Mouse (Mus musculus) cerebellum, adult 2 months (tissue): ENCODE measurements around the gene Ano8.

Source experiments
- CTCF ChIP-seq: fragments of 200-500 bp; IDR thresholded peaks from 2 replicates; pipeline ENCODE4 v1.5.1; 2011; ENCODE audit warnings: low read depth, mild to moderate bottlenecking, control low read depth, low read length, moderate library complexity, borderline replicate concordance; ENCODE audit not compliant: insufficient read depth
- POLR2A ChIP-seq: fragments of 200-500 bp; IDR thresholded peaks from 2 replicates; pipeline ENCODE4 v1.6.1; 2011; ENCODE audit warnings: low read length, control low read depth, borderline replicate concordance; ENCODE audit not compliant: insufficient read depth

- TF ChIP-seq CTCF (no peak), POLR2A (no peak)
Observed at GRCm38 (mm10) chr8:71534263-71534810, 48.6 kb upstream of the Ano8 start.
